Mouse (Mus musculus) bone marrow macrophage, adult 2 months (primary cell): ENCODE measurements around the gene Kank4. TPM values are rescaled to one million over a fixed set of nuclear protein-coding genes. Genes with fewer than 3 reads are reported as not detected.
"Not testable (repeated sequence)": the region's sequence is repeated elsewhere in the genome, so short reads cannot be mapped to it uniquely, and the experiment has no call there.

Source experiments
- H3K27ac ChIP-seq: 2 replicates; pipeline ENCODE4 v1.5.1; 2012; ENCODE audit warnings: low read depth, low read length; ENCODE audit not compliant: insufficient read depth
- H3K4me1 ChIP-seq: 2 replicates; pipeline ENCODE4 v1.6.1; 2012; ENCODE audit warnings: low read length; ENCODE audit not compliant: control insufficient read depth, insufficient read depth
- H3K4me3 ChIP-seq: 2 replicates; pipeline ENCODE4 v1.5.1; 2012; ENCODE audit warnings: mild to moderate bottlenecking, low read length, moderate library complexity; ENCODE audit not compliant: insufficient read depth
- CTCF ChIP-seq: IDR thresholded peaks from 2 replicates; pipeline ENCODE4 v1.5.1; 2012; ENCODE audit warnings: low read depth, mild to moderate bottlenecking, low read length, moderate library complexity
- POLR2A ChIP-seq: IDR thresholded peaks from 2 replicates; pipeline ENCODE4 v1.6.1; 2012; ENCODE audit warnings: mild to moderate bottlenecking, low read depth, low read length, borderline replicate concordance
- polyA plus RNA-seq: library from polyadenylated mRNA; stranded (reverse); fragments of >200 nt; gene quantifications from 2 replicates; pipeline ENCODE4 v1.2.4, GENCODE M21; 2012; ENCODE audit not compliant: missing spikeins, insufficient read depth, insufficient read length

Kank4 gene
- polyA plus RNA-seq, 1 experiment = not detected

DNA sequence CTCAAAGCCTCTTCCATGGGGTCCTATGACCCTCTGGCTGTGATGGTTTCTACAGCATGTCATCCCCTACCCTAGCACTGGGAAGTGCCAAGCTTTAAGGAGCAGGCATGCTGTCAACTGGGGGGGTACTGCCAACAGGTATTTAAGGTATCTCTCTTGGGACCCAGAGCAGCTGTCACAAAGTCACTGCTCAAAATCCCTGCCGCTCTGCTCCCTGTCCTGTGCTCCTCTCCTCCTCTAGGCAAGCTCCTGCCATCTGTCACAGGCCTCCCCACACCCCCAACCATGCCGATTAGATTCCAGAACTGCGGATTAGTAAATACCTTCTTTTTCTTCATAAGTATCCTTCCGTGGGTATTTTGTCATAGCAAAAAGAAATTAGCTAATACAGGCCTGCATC, 62.9 kb downstream of the Kank4 start:
- Histone ChIP-seq H3K4me3 (no peak overlapping the region), H3K4me1 (no peaks in the 10 kb centered on the region), H3K27ac (no peak overlapping the region)
- TF ChIP-seq CTCF = no peak
- no peak for TF ChIP-seq POLR2A

DNA sequence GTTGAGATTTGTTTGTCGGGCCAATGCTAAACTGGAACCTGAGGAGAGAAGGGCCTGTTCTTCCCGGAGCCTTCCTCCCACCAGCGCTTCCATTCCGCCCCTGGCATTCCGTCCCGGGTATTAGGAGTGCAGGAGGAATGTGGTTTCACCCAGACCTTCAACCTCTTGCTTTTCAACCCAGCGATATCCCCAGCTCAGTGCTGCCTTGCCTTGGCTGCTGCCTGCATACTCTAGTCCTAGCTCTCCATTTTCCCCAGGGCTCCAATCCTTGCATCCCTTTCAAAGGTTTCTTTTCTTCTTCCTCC, 73.5 kb downstream of the Kank4 start:
- TF ChIP-seq POLR2A (no peak), CTCF (no peak)
- Histone ChIP-seq H3K4me3 (no peak overlapping the region), H3K4me1 (no peaks in the 10 kb centered on the region), H3K27ac (no peak overlapping the region)

- Histone ChIP-seq H3K4me1 (no peaks in the 10 kb centered on the region), H3K27ac (no peak overlapping the region), H3K4me3 (no peak overlapping the region)
- no peak for TF ChIP-seq POLR2A
Observed at GRCm38 (mm10) chr4:98743209-98743905, 74.0 kb downstream of the Kank4 start.

DNA sequence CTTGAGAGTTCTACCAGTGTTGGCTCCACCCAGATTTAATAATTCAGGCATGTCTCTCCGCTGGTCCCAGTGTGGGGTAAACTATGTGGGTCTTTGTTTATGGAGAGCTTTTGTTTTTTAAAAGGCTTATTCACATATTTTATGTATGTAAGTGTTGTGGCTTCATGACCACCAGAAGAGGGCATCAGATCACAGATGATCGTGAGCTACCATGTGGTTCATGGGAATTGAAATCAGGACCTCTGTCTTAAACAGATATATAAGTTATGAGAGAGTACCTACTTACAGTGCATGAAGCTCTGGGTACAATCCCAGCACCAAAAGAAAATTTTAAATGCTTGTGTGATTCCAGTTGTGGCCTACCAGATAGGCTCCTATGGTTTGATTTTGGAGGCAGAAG, 77.6 kb downstream of the Kank4 start:
- no peaks in the 10 kb centered on the region for H3K4me1 ChIP-seq
- no peak overlapping the region for H3K4me3 ChIP-seq
- H3K27ac ChIP-seq = no peak overlapping the region
- TF ChIP-seq CTCF (no peak), POLR2A (no peak)

DNA sequence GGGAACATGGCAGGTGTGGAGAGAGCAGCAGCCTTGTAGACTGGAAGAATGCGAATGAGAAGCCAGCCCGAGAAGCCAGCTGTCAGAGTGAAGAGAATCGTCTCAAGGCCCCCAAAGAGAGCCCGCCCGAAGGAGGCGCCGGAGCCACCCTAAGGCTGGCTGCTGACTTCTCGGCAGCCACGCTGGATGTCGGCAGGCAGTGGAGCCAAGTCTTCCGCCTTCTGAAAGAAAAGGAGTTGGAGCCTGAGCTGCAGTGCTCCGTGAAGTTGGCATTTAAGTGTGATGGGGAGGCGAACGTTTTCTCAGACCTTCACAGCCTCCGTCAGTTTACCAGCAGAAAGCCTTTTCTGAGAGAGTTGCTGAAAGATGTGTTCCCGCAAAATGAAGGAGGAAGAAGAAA, 83.7 kb downstream of the Kank4 start:
- no peaks in the 10 kb centered on the region for H3K4me1 ChIP-seq
- TF ChIP-seq CTCF = no peak
- no peak for TF ChIP-seq POLR2A
- H3K4me3 ChIP-seq = no peak overlapping the region
- no peak overlapping the region for H3K27ac ChIP-seq

DNA sequence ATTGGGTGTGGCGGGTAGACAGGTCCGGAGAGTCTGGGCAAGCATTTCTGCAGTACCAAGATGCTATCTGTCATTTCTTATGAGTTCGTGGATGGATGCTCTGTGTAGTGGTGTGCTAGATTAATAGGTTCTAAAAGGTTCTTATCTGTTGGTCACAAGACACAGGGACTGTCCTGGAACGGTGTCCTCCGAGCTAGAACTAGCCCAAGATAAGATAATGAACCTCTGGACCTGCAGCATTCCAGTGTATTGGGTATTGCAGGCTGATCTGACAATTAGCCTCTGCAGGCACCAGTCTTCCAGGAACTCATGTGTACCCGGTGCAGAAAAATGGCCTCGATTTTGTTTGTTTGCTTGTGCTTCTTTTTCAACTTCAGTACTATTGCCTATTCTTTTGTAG, 88.6 kb downstream of the Kank4 start:
- Histone ChIP-seq H3K4me3 (no peak overlapping the region), H3K27ac (no peak overlapping the region), H3K4me1 (no peaks in the 10 kb centered on the region)
- no peak for TF ChIP-seq CTCF
- TF ChIP-seq POLR2A = no peak

- H3K4me1 ChIP-seq = no peaks in the 10 kb centered on the region
- no peak for TF ChIP-seq POLR2A
- no peak overlapping the region for H3K4me3 ChIP-seq
- no peak overlapping the region for H3K27ac ChIP-seq
Observed at GRCm38 (mm10) chr4:98727959-98728347, 89.4 kb downstream of the Kank4 start.

DNA sequence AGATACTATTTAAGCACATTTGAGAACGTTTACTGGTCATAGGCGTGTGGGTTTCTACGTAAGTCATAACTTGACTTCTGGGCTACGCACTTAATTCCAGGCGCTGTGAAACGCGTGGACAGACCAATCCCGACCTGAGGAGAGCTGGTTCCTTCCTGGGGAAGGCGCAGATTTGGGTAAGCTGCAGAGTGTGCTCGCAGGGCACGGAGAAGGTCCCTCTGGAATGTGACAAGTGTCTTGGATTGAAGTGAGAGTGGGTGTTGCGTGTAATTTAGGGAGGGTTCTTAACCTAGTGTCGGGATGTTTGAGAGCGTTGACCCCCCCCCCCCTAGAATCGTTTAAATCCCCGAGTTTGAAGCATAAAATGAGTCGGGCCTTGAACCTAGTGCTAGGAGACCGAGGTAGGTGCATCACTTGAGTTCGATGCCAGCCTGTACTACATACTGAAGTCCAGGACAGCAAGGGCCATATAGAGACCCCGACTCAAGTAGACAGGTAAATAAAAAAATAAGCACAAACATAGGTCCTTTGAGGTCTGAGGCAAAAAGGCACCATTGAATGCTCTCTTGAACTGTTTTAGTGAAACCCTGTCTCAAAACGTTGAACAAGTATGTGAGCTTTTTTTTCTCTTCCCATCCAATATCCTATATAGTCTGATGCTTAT, 89.9 kb downstream of the Kank4 start:
- H3K4me1 ChIP-seq = no peaks in the 10 kb centered on the region
- no peak overlapping the region for H3K4me3 ChIP-seq
- no peak overlapping the region for H3K27ac ChIP-seq
- TF ChIP-seq POLR2A = no peak
- TF ChIP-seq CTCF = no peak

GRCm38 (mm10) chr4:98726590-98727237, 90.6 kb downstream of the Kank4 start, which contains the start of gene L1td1:
Gene L1td1 (plus strand): TSS chr4:98726734.
- TF ChIP-seq POLR2A = no peak
- no peak for TF ChIP-seq CTCF
- Histone ChIP-seq H3K4me1 (no peaks in the 10 kb centered on the region), H3K4me3 (no peak within 1 kb of the TSS)

DNA sequence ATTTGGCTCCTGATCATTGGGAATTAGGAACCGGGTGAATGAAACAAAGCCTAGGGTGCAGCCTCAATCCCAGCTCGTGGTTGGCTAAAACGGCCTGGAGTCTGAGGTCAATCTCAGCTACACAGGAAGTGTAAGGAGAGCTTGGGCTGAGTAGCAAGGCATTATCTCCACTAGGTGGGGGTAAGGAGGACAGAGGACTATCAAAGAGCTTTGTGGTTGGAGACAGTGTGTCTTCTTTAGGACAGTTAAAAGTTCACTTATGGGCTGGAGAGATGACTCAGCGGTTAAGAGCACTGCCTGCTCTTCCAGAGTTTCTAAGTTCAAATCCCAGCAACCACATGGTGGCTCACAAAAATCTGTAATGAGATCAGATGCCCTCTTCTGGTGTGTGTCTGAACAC, 91.9 kb downstream of the Kank4 start:
- Histone ChIP-seq H3K4me3 (no peak overlapping the region), H3K4me1 (no peaks in the 10 kb centered on the region), H3K27ac (no peak overlapping the region)
- no peak for TF ChIP-seq CTCF
- no peak for TF ChIP-seq POLR2A

More at GRCm38 (mm10) chr4:98726590-98727237, 90.6 kb downstream of the Kank4 start, which contains the start of gene L1td1:
- no peak within 1 kb of the TSS for H3K27ac ChIP-seq

- H3K27ac ChIP-seq, H3K4me3 ChIP-seq, H3K4me1 ChIP-seq: not testable (repeated sequence)
Observed at GRCm38 (mm10) chr4:98724682-98725081, 92.7 kb downstream of the Kank4 start.
